Comparison of ENCODE assay signal across 25 mouse cellular contexts in genomic region chr1:187278472-187278871, GRCm38 (mm10).
"Had no signal": no experiment of that assay in that cellular context is flagged by ENCODE, and none has a peak within 500 bp of the region (broad histone marks: within the 10 kb centered on the region; RNA-seq: fewer than 3 reads in every experiment).

No protein-coding gene starts in this region.

- H3K4me3 ChIP-seq: heart, embryonic 13.5 days; heart, embryonic 15.5 days; hindbrain, embryonic 13.5 days; hindbrain, embryonic 15.5 days; kidney, embryonic 15.5 days; layer of hippocampus, adult 2 months; limb, embryonic 13.5 days; limb, embryonic 15.5 days; liver, embryonic 12.5 days had no signal

- H3K27me3 ChIP-seq: heart, embryonic 13.5 days; heart, embryonic 15.5 days; hindbrain, embryonic 13.5 days; hindbrain, embryonic 15.5 days; kidney, embryonic 15.5 days; limb, embryonic 13.5 days; limb, embryonic 15.5 days; liver, embryonic 12.5 days had no signal

- H3K27ac ChIP-seq: heart, embryonic 13.5 days; heart, embryonic 15.5 days; hindbrain, embryonic 15.5 days; hindbrain, postnatal 0 days; kidney, embryonic 15.5 days; kidney, postnatal 0 days; limb, embryonic 13.5 days; limb, embryonic 15.5 days; liver, embryonic 12.5 days had no signal

- H3K4me2 ChIP-seq: heart, embryonic 11.5 days; heart, embryonic 13.5 days; heart, embryonic 15.5 days; hindbrain, embryonic 13.5 days; hindbrain, embryonic 15.5 days; kidney, embryonic 15.5 days; limb, embryonic 13.5 days; limb, embryonic 15.5 days; liver, embryonic 12.5 days had no signal

- DNase-seq: gastrocnemius, postnatal 14 days; gastrocnemius, postnatal 36 days; heart, adult 18-20 months; heart, postnatal 14 days; heart, postnatal 36 days; kidney, adult 11 months; kidney, adult 2 months; kidney, adult 9 months; kidney, postnatal 14 days; kidney, postnatal 4 days; layer of hippocampus, adult 9-11 months; left cerebral cortex, postnatal 4 days had no signal

- H3K9ac ChIP-seq: heart, embryonic 13.5 days; heart, embryonic 15.5 days; hindbrain, embryonic 13.5 days; hindbrain, embryonic 15.5 days; kidney, embryonic 15.5 days; limb, embryonic 13.5 days; limb, embryonic 15.5 days; liver, embryonic 12.5 days had no signal

- ATAC-seq: hindbrain, postnatal 0 days; intestine, embryonic 16.5 days; liver, embryonic 12.5 days had no signal

- H3K4me1 ChIP-seq: limb, embryonic 15.5 days had no signal

- H3K9me3 ChIP-seq: heart, embryonic 13.5 days; heart, embryonic 15.5 days; hindbrain, embryonic 13.5 days; hindbrain, embryonic 15.5 days; kidney, embryonic 15.5 days; limb, embryonic 13.5 days; limb, embryonic 15.5 days; liver, embryonic 12.5 days had no signal

- H3K36me3 ChIP-seq: heart, embryonic 13.5 days; heart, embryonic 15.5 days; hindbrain, embryonic 13.5 days; hindbrain, embryonic 15.5 days; kidney, embryonic 15.5 days; limb, embryonic 13.5 days; limb, embryonic 15.5 days; liver, embryonic 12.5 days had no signal
